Mouse (Mus musculus) spleen, adult 2 months (tissue): ENCODE measurements around the gene Rmi2.

Experiments used
- CTCF ChIP-seq: fragments of 200-500 bp; IDR thresholded peaks from 2 replicates; pipeline ENCODE4 v1.5.1; 2011; ENCODE audit warnings: mild to moderate bottlenecking, inconsistent platforms; ENCODE audit not compliant: insufficient read depth, insufficient read length, insufficient replicate concordance; ENCODE audit errors: extremely low read depth
- POLR2A ChIP-seq: fragments of 200-500 bp; IDR thresholded peaks from 2 replicates; pipeline ENCODE4 v1.6.1; 2011; ENCODE audit warnings: low read depth, low read length, inconsistent platforms

GRCm38 (mm10) chr16:10844319-10844670 is 9.4 kb downstream of the Rmi2 start:
- TF ChIP-seq CTCF = no peak
- no peak for TF ChIP-seq POLR2A
